Mouse (Mus musculus): Measurements from ENCODE around the gene Setd1b. TPM values are rescaled to one million over a fixed set of nuclear protein-coding genes. Genes with fewer than 3 reads are reported as not detected.

The Setd1b gene
- polyA plus RNA-seq, 1 experiment, result 5.3 TPM

DNA sequence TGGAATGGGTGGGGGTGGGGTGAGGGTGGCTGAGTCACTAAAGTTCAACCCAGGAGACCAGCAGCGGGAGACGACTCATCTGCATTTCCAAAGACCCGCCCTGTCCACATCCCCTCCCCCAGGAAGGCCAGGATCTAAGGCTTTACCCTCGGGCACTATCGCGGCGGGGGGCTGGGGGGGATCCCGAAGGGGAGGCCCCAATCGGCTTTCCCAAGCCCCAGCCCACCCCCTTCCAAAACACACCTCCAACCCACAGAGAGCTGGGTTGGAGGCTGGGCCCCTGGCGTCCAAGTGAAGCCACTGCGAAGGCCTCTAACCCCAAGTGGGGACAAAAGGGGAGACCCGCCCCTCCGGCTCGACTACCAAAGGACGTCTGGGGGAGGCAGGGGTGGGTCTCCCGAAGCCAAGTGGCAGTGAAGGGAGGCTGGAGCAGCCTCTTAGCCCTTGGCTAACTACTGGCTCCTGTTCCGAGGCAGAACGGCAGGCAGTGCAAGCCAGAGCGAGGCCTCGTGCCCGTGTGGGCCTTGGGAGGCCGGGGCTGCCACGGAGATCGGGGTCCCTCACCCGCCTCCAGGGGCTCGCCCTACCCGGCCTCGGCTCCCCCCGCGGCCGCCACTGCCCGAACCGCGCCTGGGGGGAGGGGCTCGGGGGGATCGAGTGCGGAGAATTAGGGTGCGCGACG, 3.6 kb upstream of the Setd1b start:
- no peak for DNase-seq (ENCODE audit: low read depth, low spot score)
- under 1% methylated on average over 40 of the region's 40 CpGs for WGBS

- DNase-seq (ENCODE audit: low read depth, low spot score), result no peak
- under 1% methylated on average over 39 of the region's 39 CpGs for WGBS
These were observed 2.9 kb upstream of the Setd1b start for GRCm38 (mm10) chr5:123138953-123139721.

GRCm38 (mm10) chr5:123139722-123140627, 2.0 kb upstream of the Setd1b start:
- no peak for DNase-seq (ENCODE audit: low read depth, low spot score)
- 2% methylated on average over 28 of the region's 28 CpGs for WGBS

DNA sequence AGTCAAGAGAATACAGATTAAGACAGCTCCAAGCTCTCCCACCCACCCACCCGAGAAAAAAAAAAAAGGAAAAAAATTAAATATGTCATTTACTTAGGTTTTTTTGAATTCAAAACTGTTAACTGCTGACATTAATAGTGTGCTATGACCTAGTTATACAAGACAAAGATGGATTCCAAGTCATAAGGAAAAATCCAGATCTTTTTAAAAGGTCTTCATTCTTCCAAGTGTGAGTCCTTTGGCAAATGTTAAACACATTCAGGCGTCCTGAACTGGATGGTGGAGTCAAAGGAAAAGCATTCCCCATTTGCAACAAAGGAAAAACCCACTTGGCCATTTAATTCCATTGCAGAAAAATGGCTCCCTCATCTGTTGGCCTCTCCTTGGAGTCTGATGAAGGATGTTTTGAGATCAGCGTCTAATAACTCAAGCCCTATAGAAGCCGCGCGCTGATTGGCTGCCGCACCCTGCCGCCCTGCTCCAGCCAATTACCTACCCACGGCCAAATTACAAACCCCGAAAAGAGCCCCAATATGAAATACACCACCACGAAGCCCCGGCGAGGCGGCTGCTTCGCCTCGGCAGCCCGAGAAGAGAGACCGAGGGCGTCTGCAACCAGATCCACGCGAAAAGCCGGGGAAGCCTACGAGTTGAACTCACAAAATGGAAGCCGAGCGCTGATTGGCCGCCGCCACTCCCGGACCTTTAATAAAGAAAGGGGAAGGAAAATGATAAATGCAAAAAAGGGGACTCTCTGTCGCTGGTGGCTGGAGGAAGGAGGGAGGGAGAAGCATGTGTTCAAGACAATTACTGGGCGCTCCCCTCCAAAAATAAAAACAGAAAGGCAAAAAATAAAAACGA, 1.1 kb upstream of the Setd1b start:
- under 1% methylated on average over 31 of the region's 31 CpGs for WGBS
- DNase-seq (ENCODE audit: low read depth, low spot score), result peak; percentile 88

DNA sequence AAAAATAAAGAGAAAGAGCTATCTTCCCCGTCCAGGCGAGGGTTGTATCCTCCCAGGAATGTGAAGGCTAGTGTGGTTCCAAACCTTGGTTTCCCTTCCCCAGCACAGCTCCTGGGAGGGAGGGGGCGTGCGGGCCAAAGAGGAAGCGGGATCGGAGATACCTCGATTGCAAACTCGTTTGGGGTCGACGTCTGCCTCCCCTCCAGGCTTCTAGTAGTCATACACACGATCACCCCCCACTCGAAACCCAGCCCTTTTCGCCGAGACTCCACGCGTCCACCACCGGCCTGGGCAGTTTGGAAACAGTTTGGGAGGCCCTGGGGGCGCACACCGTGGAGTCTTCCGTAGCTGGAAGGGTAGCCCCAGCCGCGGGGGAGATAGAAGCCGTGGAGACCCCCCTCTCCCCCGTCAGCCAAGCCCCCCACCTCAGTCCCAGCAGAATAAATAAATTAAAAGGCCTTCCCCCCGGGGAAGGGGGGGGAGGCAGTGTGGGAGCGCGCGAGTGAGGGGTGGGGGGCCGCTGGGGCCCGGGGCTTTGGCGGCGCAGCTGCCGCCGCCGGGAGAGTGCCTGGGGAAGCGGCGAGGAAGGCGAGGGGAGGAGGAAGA, 335 bp upstream of the Setd1b start:
- WGBS, result 1% methylated on average over 38 of the region's 38 CpGs
- DNase-seq (ENCODE audit: low read depth, low spot score), result no peak

DNA sequence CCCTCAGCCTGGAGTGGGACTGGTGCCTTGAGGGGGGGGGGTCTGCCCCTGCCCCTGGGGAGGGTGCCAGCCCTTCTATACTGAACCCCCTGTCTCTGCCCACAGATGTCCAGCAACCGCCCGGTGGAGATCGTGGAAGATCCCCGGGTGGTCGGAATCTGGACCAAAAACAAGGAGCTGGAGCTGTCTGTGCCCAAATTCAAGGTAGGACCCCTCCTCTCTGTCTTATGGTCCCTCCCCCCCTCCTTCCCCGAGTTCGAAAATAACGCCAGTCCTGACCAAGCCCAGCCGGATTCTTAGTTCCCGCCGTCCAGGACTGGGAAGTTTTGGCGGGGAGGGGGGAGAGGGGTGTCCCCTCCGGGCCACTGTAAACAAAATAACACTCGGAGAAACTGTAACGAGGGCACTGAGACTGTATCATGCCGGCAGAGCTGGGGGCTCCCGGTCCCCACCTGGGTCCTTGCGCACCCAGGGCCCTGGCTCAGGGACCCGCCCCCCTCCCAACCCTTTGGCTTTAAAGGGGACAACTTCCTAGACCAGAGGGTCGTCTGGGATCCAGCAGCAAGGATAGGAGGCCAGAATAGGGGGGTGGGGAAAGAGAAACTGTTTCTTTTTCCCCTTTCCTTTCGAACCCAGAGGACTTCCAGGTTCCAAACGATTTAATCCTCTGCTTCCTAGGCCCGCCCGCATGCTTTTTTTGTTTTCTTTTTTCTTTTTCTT, 1.4 kb downstream of the Setd1b start:
- 2% methylated on average over 24 of the region's 24 CpGs for WGBS
- no peak for DNase-seq (ENCODE audit: low read depth, low spot score)

GRCm38 (mm10) chr5:123143971-123144745, 2.2 kb downstream of the Setd1b start:
- no peak for DNase-seq (ENCODE audit: low read depth, low spot score)
- 2% methylated on average over 17 of the region's 17 CpGs for WGBS

GRCm38 (mm10) chr5:123144746-123145590, 3.0 kb downstream of the Setd1b start:
- WGBS, result 36% methylated on average over 20 of the region's 20 CpGs
- DNase-seq (ENCODE audit: low read depth, low spot score), result no peak

- WGBS, result 92% methylated on average over 11 of the region's 11 CpGs
- DNase-seq (ENCODE audit: low read depth, low spot score), result no peak
These were observed 4.4 kb downstream of the Setd1b start for GRCm38 (mm10) chr5:123146357-123146756.

- 88% methylated on average over 17 of the region's 17 CpGs for WGBS
- no peak for DNase-seq (ENCODE audit: low read depth, low spot score)
These were observed 5.6 kb downstream of the Setd1b start for GRCm38 (mm10) chr5:123147569-123147968.

- whole genome bisulfite sequencing, result 88% methylated on average over 25 of the region's 25 CpGs
- no peak for DNase-seq (ENCODE audit: low read depth, low spot score)
These were observed 6.2 kb downstream of the Setd1b start for GRCm38 (mm10) chr5:123148073-123148722.

DNA sequence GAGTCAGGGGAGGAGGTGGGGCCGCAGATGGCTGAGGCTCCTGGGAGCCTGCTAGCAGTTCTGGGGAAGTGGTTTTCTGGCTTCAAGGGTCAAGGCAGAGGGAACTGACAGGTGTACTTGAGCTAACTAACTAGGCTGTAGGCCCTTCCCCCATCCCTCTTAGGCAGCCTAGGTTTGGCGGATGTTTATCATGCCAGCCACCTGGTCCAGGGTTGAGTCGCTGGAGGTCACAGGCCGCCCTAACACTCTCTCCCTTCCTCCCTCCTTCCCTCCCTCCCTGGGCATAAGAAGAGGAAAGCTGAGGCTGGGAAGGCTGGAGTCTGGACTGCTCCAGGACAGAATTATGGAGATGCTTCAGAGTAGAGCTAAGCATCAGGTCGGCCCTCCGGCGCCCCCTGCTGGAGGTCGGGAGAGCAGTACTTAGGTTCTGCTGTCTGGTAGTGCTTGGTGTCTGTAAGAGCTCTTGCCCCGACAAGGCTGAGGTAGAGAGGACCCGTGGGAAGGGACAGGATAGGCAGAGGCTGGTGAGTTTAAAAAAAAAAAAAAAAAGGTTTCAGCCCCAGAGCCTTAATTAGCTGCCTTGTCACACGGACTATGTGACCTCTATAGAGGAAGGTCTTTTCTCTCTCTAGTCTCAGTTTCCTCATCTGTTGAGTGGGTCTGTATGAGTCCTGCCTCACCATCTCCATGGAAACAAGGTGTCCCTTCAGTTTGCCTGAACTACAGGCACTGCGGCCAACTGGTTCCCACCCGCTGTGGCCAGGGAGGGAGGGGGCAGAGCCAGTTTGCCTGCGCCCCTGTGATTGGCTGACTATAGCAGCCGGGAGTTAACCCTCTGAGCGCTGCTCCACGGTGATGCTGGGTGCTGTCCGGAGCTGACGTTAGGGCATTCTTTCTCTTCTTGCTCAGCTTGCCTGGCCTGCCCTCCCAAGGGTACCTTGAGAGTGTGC, 7.7 kb downstream of the Setd1b start:
- 4% methylated on average over 19 of the region's 19 CpGs for WGBS
- no peak for DNase-seq (ENCODE audit: low read depth, low spot score)

GRCm38 (mm10) chr5:123150641-123151040, 8.6 kb downstream of the Setd1b start:
- no peak for DNase-seq (ENCODE audit: low read depth, low spot score)
- WGBS, result 13% methylated on average over 7 of the region's 7 CpGs

DNA sequence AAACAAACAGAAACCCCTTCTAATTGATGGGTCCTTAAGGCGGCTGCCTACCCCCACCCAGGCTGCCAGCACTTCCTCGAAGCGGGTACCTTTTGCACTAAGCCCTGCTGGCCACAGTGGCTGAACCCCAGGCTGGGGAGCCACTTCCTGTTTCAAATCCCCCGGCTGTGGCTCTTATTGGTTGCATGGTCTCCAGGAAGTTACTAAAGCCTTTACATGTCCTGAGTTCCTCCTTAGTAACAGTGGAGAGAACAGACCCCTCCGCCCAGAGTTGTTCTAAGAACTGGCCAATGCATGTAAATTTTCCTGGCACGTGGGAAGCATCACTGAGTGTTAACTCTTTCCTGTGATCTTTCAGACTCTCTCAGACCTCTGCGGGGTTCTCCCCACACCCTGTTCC, 9.1 kb downstream of the Setd1b start:
- DNase-seq (ENCODE audit: low read depth, low spot score), result no peak
- WGBS, result 25% methylated on average over 7 of the region's 7 CpGs

- WGBS, result 90% methylated on average over 19 of the region's 19 CpGs
- no peak for DNase-seq (ENCODE audit: low read depth, low spot score)
These were observed 9.8 kb downstream of the Setd1b start for GRCm38 (mm10) chr5:123151707-123152362.

All from large intestine, adult 2 months (tissue).